Mouse (Mus musculus) liver, postnatal 0 days (tissue): ENCODE data around the gene Ubr2.

ENCODE experiments used
- CTCF ChIP-seq: sonication (generic); IDR thresholded peaks from 2 replicates; pipeline ENCODE4 v1.5.1; 2016; ENCODE audit warnings: antibody characterized with exemption, low read depth
- EP300 ChIP-seq: IDR thresholded peaks from 2 replicates; pipeline ENCODE4 v1.6.1; 2016; ENCODE audit warnings: antibody characterized with exemption, low read depth, mild to moderate bottlenecking

GRCm38 (mm10) chr17:47008506-47008905, 1.9 kb downstream of the Ubr2 start:
- TF ChIP-seq CTCF, result no peak
- no peak for TF ChIP-seq EP300
